Mouse (Mus musculus): ENCODE measurements around the gene Orc3. TPM values are rescaled to one million over a fixed set of nuclear protein-coding genes. Genes with fewer than 3 reads are reported as not detected.
A peak's percentile ranks its signal among the peaks of the same experiment; 100 is the strongest.

Orc3 gene
- total RNA-seq (2021), result 10 to 100 TPM; 41.6 to 42.4 TPM
- long read RNA-seq, experiment 1, transcript Orc3-201 (20 exons, 2,300 nt), result major isoform, 10 of 31 reads
- long read RNA-seq, experiment 1, transcript Orc3-202 (20 exons, 2,266 nt), result minor isoform, 5 of 31 reads
- long read RNA-seq, experiment 1, partial matches to known transcripts, result 2 of 31 reads
- long read RNA-seq, experiment 1, other reads (novel, unspliced or antisense), result 14 of 31 reads
- long read RNA-seq, experiment 2, transcript Orc3-201 (20 exons, 2,300 nt), result major isoform, 10 of 20 reads
- long read RNA-seq, experiment 2, partial matches to known transcripts, result 5 of 20 reads
- long read RNA-seq, experiment 2, other reads (novel, unspliced or antisense), result 5 of 20 reads

- H3K4me3 ChIP-seq, result peak within 1 kb of the TSS; percentile 64
- peak within 1 kb of the TSS; percentile 98 for H3K27ac ChIP-seq
- intact Hi-C loops (cut with DNase I), result loop anchor here (2.0 kb wide), 1 partner anchor 72 kb away; the partner anchor contains the start of gene Slc35a1
- TF ChIP-seq CTCF (IDR thresholded peaks at IDR 0.05), result peak; percentile 23
- DNase-seq (ENCODE audit: extremely low spot score in 1 of 2, low spot score in 2 of 2), result peak; percentile 93 to 95
These were observed at the start of gene Orc3, which contains the start of gene Rars2 for GRCm38 (mm10) chr4:34614630-34615094. Gene Orc3, minus strand, starts transcription at chr4:34614944. Gene Rars2, plus strand, starts transcription at chr4:34614957.

- intact Hi-C loops (cut with DNase I), result no loop called here
- Histone ChIP-seq H3K4me3 (no peak overlapping the region), H3K27ac (peak overlapping the region; percentile 55)
- peak; percentile 23 to 45 for DNase-seq (ENCODE audit: extremely low spot score in 1 of 2, low spot score in 2 of 2)
- TF ChIP-seq CTCF (IDR thresholded peaks at IDR 0.05), result no peak
These were observed 47.2 kb upstream of the Orc3 start for GRCm38 (mm10) chr4:34661927-34662326.

- TF ChIP-seq CTCF (IDR thresholded peaks at IDR 0.05), result no peak
- H3K4me3 ChIP-seq, result no peak overlapping the region
- H3K27ac ChIP-seq, result peak overlapping the region; percentile 55
- DNase-seq (ENCODE audit: extremely low spot score in 1 of 2, low spot score in 2 of 2), result no peak
- intact Hi-C loops (cut with DNase I), result no loop called here
These were observed 46.8 kb upstream of the Orc3 start for GRCm38 (mm10) chr4:34661514-34661913.

- Histone ChIP-seq H3K27ac (no peak overlapping the region), H3K4me3 (no peak overlapping the region)
- TF ChIP-seq CTCF (IDR thresholded peaks at IDR 0.05), result no peak
- no peak for DNase-seq (ENCODE audit: extremely low spot score in 1 of 2, low spot score in 2 of 2)
- intact Hi-C loops (cut with DNase I), result no loop called here
These were observed 44.3 kb upstream of the Orc3 start for GRCm38 (mm10) chr4:34659012-34659411.

GRCm38 (mm10) chr4:34656101-34656500 lies 41.4 kb upstream of the Orc3 start:
- no peak for TF ChIP-seq CTCF (IDR thresholded peaks at IDR 0.05)
- intact Hi-C loops (cut with DNase I), result no loop called here
- no peak for DNase-seq (ENCODE audit: extremely low spot score in 1 of 2, low spot score in 2 of 2)
- Histone ChIP-seq H3K27ac (no peak overlapping the region), H3K4me3 (no peak overlapping the region)

GRCm38 (mm10) chr4:34653179-34653578 lies 38.4 kb upstream of the Orc3 start:
- intact Hi-C loops (cut with DNase I), result no loop called here
- H3K27ac ChIP-seq, result no peak overlapping the region
- no peak for TF ChIP-seq CTCF (IDR thresholded peaks at IDR 0.05)
- H3K4me3 ChIP-seq, result no peak overlapping the region
- no peak for DNase-seq (ENCODE audit: extremely low spot score in 1 of 2, low spot score in 2 of 2)

GRCm38 (mm10) chr4:34644779-34645178 lies 30.0 kb upstream of the Orc3 start:
- intact Hi-C loops (cut with DNase I), result no loop called here
- Histone ChIP-seq H3K27ac (no peak overlapping the region), H3K4me3 (no peak overlapping the region)
- TF ChIP-seq CTCF (IDR thresholded peaks at IDR 0.05), result no peak
- no peak for DNase-seq (ENCODE audit: extremely low spot score in 1 of 2, low spot score in 2 of 2)

GRCm38 (mm10) chr4:34640731-34641130 lies 26.0 kb upstream of the Orc3 start:
- DNase-seq (ENCODE audit: extremely low spot score in 1 of 2, low spot score in 2 of 2), result no peak
- TF ChIP-seq CTCF (IDR thresholded peaks at IDR 0.05), result no peak
- Histone ChIP-seq H3K27ac (no peak overlapping the region), H3K4me3 (no peak overlapping the region)
- intact Hi-C loops (cut with DNase I), result no loop called here

- H3K4me3 ChIP-seq, result no peak overlapping the region
- DNase-seq (ENCODE audit: extremely low spot score in 1 of 2, low spot score in 2 of 2), result no peak
- intact Hi-C loops (cut with DNase I), result no loop called here
- no peak overlapping the region for H3K27ac ChIP-seq
- no peak for TF ChIP-seq CTCF (IDR thresholded peaks at IDR 0.05)
These were observed 25.1 kb upstream of the Orc3 start for GRCm38 (mm10) chr4:34639745-34640364.

GRCm38 (mm10) chr4:34637851-34638250 lies 23.1 kb upstream of the Orc3 start:
- intact Hi-C loops (cut with DNase I), result no loop called here
- TF ChIP-seq CTCF (IDR thresholded peaks at IDR 0.05), result no peak
- DNase-seq (ENCODE audit: extremely low spot score in 1 of 2, low spot score in 2 of 2), result no peak

GRCm38 (mm10) chr4:34637386-34637785 lies 22.6 kb upstream of the Orc3 start:
- TF ChIP-seq CTCF (IDR thresholded peaks at IDR 0.05), result no peak
- no peak for DNase-seq (ENCODE audit: extremely low spot score in 1 of 2, low spot score in 2 of 2)
- no peak overlapping the region for H3K4me3 ChIP-seq
- intact Hi-C loops (cut with DNase I), result no loop called here
- H3K27ac ChIP-seq, result no peak overlapping the region

More at GRCm38 (mm10) chr4:34637851-34638250, 23.1 kb upstream of the Orc3 start:
- H3K27ac ChIP-seq, result no peak overlapping the region
- no peak overlapping the region for H3K4me3 ChIP-seq

GRCm38 (mm10) chr4:34636036-34636435 lies 21.3 kb upstream of the Orc3 start:
- DNase-seq (ENCODE audit: extremely low spot score in 1 of 2, low spot score in 2 of 2), result no peak
- intact Hi-C loops (cut with DNase I), result no loop called here

More at GRCm38 (mm10) chr4:34636036-34636435, 21.3 kb upstream of the Orc3 start:
- no peak for TF ChIP-seq CTCF (IDR thresholded peaks at IDR 0.05)
- no peak overlapping the region for H3K4me3 ChIP-seq
- H3K27ac ChIP-seq, result no peak overlapping the region

Data from left cerebral cortex, adult 2 months (tissue).